Mouse (Mus musculus) liver, postnatal 0 days (tissue): ENCODE measurements around the gene Sh2d4b. TPM values are rescaled to one million over a fixed set of nuclear protein-coding genes. Genes with fewer than 3 reads are reported as not detected.

Source experiments
- ATAC-seq: fragments of 200-750 bp; cut with Nextera tagmentation; 2 replicates; pipeline ENCODE4 v1.8.0; 2017; ENCODE audit warnings: mild to moderate bottlenecking, moderate library complexity
- DNase-seq: peaks from one replicate; pipeline ENCODE4 v3.0.0-alpha.2; 2016
- H3K27ac ChIP-seq: fragments of 300-500 bp; sonication (generic); 2 replicates; pipeline ENCODE4 v1.5.1; 2014; ENCODE audit warnings: antibody characterized with exemption, moderate library complexity, mild to moderate bottlenecking, low read depth
- H3K27me3 ChIP-seq: fragments of 300-500 bp; sonication (generic); 2 replicates; pipeline ENCODE4 v1.6.1; 2014; ENCODE audit warnings: low read length, control low read depth, mixed read lengths; ENCODE audit not compliant: insufficient read depth
- H3K36me3 ChIP-seq: fragments of 300-500 bp; sonication (generic); replicated peaks from 2 replicates; pipeline ENCODE4 v1.6.1; 2014; ENCODE audit warnings: mild to moderate bottlenecking, control low read depth, low read length, moderate library complexity, mixed read lengths; ENCODE audit not compliant: insufficient read depth
- H3K4me1 ChIP-seq: fragments of 300-500 bp; sonication (generic); 2 replicates; pipeline ENCODE4 v1.6.1; 2014; ENCODE audit warnings: antibody characterized with exemption, mild to moderate bottlenecking, control low read depth; ENCODE audit not compliant: insufficient read depth
- H3K4me2 ChIP-seq: fragments of 300-500 bp; sonication (generic); 2 replicates; pipeline ENCODE4 v1.6.1; 2014; ENCODE audit warnings: low read depth, mild to moderate bottlenecking, low read length, moderate library complexity, mixed read lengths
- H3K4me3 ChIP-seq: fragments of 300-500 bp; sonication (generic); 2 replicates; pipeline ENCODE4 v1.5.1; 2014; ENCODE audit warnings: low read depth, low read length
- H3K9ac ChIP-seq: fragments of 300-500 bp; sonication (generic); replicated peaks from 2 replicates; pipeline ENCODE4 v1.6.1; 2014; ENCODE audit warnings: mild to moderate bottlenecking, moderate library complexity
- H3K9me3 ChIP-seq: fragments of 300-500 bp; sonication (generic); 2 replicates; pipeline ENCODE4 v1.6.1; 2016; ENCODE audit warnings: mild to moderate bottlenecking, control low read depth, low read length, mixed read lengths
- CTCF ChIP-seq: sonication (generic); IDR thresholded peaks from 2 replicates; pipeline ENCODE4 v1.5.1; 2016; ENCODE audit warnings: antibody characterized with exemption, low read depth
- EP300 ChIP-seq: IDR thresholded peaks from 2 replicates; pipeline ENCODE4 v1.6.1; 2016; ENCODE audit warnings: antibody characterized with exemption, low read depth, mild to moderate bottlenecking
- WGBS: fragments of 180-500 bp; shearing (Covaris S2); extraction: QIAGEN DNeasy Blood & Tissue Kit; methylation state at CpG from one replicate; pipeline ENCODE4 v1.1.7; 2014; ENCODE audit not compliant: insufficient replicate concordance; 5-methylcytosine and 5-hydroxymethylcytosine counted together
- polyA plus RNA-seq: library from polyadenylated mRNA; unstranded; fragments of >200 nt; fragmentation: Nextera tagmentation; extraction: Ambion mirVana; gene quantifications from 2 replicates; pipeline ENCODE4 v1.2.1, GENCODE M21; 2015

Sh2d4b gene
- polyA plus RNA-seq, 1 experiment from 2014 or later, result 0.13 TPM

DNA sequence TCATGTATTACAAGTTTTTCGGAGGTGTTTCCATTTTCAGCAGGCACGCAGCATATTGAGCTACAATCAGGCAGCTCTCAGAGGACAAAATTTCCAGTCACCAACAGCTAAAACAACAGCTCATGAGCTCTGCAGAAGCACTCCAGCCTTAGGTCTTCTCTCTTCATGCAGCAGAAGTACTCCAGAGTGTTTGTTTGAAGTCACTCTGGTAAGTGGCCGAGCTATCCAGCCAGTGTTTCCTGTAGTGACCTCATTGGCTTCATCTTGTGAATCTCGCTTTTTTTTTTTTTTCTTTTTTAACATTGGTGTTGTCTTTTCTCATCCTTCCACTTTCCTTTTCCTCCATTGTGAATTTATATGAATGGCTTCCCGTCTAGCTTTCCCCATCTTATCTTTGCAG, 40.1 kb downstream of the Sh2d4b start:
- Histone ChIP-seq H3K4me3 (no peak overlapping the region), H3K9me3 (no peaks in the 10 kb centered on the region), H3K9ac (no peak overlapping the region), H3K36me3 (no peaks in the 10 kb centered on the region), H3K27me3 (no peaks in the 10 kb centered on the region), H3K4me1 (no peaks in the 10 kb centered on the region), H3K4me2 (no peak overlapping the region), H3K27ac (no peak overlapping the region)
- DNase-seq (no peak), ATAC-seq (no peak)
- WGBS, result 59% methylated on average over 5 of the region's 5 CpGs
- no peak for TF ChIP-seq EP300
- no peak for TF ChIP-seq CTCF

DNA sequence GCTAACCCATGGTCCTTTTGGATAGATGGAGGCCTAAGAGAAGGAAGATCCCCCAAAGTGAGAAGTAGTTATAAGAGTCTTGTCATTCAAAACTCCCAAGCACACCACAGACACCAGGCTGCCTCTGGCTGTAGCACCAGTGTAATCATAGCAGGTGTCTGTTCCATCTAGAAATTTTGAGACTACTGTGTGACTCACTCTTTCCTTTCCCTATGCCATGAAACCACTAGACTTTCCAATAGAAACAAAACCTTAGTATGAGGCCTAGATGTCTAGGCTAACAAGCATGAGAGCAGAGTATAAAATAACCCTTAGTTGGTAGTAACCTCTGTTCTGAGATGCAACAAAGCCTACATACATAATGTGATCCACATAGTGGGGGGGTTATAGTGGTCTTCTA, 55.7 kb downstream of the Sh2d4b start:
- Histone ChIP-seq H3K4me1 (no peaks in the 10 kb centered on the region), H3K27ac (no peak overlapping the region), H3K9me3 (no peaks in the 10 kb centered on the region), H3K36me3 (no peaks in the 10 kb centered on the region), H3K4me3 (no peak overlapping the region), H3K27me3 (no peaks in the 10 kb centered on the region), H3K4me2 (no peak overlapping the region), H3K9ac (no peak overlapping the region)
- DNase-seq (no peak), ATAC-seq (no peak)
- TF ChIP-seq EP300 (no peak), CTCF (no peak)

DNA sequence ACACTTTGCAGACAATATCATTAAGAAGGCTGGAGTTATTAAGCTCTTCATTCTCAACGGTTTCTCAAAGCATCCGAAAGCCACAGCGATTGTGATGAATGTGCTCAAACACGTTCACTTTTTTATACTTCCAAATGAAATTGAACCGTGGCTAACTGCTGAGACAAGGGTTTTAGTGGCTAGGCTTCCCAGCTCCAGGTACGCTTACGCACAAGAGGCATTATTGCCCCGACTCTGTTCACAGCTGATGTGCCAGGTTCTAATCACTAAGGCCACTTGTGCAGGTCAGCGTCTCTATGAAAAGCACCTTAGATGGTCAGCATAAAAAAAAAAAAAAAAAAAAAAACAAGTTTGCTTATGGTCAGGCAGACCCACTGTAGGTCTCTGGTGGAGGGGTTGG, 62.6 kb downstream of the Sh2d4b start:
- H3K4me1 ChIP-seq, result no peaks in the 10 kb centered on the region
- TF ChIP-seq CTCF (no peak), EP300 (no peak)
- ATAC-seq, result no peak
- WGBS, result 80% methylated on average over 9 of the region's 9 CpGs
- no peaks in the 10 kb centered on the region for H3K9me3 ChIP-seq
- H3K27ac ChIP-seq, result no peak overlapping the region
- no peaks in the 10 kb centered on the region for H3K36me3 ChIP-seq
- no peak overlapping the region for H3K4me2 ChIP-seq
- no peak for DNase-seq
- H3K27me3 ChIP-seq, result no peaks in the 10 kb centered on the region
- no peak overlapping the region for H3K4me3 ChIP-seq
- H3K9ac ChIP-seq, result no peak overlapping the region

DNA sequence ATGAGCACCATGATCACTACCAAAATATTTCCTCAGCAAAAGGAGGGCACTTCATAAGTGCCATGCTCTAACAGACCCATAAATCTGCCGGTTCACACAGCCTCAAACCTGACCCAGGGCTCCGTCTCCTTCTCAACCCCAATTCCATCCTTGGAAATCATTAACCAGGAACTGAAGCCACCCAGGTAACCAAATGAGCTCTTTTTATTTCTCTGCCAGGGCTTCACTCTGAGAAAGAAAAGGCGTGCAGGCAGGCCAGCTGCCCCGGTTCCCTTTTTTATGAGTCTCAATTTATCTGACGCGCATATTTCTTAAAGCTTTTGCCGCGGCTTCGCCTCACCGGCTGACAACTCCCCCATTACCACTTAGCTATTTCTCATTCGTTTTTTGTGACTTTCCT, 63.0 kb downstream of the Sh2d4b start:
- H3K36me3 ChIP-seq, result no peaks in the 10 kb centered on the region
- H3K9me3 ChIP-seq, result no peaks in the 10 kb centered on the region
- no peak for ATAC-seq
- 74% methylated on average over 11 of the region's 11 CpGs for WGBS
- no peak overlapping the region for H3K4me2 ChIP-seq
- H3K27me3 ChIP-seq, result no peaks in the 10 kb centered on the region
- no peaks in the 10 kb centered on the region for H3K4me1 ChIP-seq
- DNase-seq, result no peak
- no peak overlapping the region for H3K27ac ChIP-seq
- no peak overlapping the region for H3K9ac ChIP-seq
- H3K4me3 ChIP-seq, result no peak overlapping the region
- TF ChIP-seq EP300 (no peak), CTCF (no peak)

DNA sequence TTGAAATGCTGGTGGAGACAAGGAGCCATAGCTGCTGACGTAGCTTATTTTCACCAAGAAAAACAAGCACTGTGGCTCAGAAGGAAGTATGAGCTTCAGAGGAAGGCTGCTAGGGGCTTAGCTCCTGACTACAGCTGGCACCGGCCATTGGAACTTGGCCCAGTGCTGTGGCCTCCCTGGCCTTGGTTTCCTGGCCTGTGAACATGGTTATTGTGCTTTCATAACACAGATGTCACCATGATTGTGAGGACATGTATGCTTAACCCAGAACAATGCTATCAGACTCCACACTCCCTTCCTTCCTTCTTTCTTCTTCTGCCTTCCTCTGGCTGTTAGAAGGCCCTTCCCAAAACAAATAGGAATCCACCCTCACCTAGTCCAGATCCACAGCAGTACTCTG, 75.0 kb downstream of the Sh2d4b start:
- H3K4me2 ChIP-seq, result no peak overlapping the region
- peak; percentile 20 for DNase-seq
- no peak overlapping the region for H3K4me3 ChIP-seq
- no peaks in the 10 kb centered on the region for H3K4me1 ChIP-seq
- TF ChIP-seq EP300 (no peak), CTCF (no peak)
- 54% methylated on average over 2 of the region's 2 CpGs for WGBS
- H3K9me3 ChIP-seq, result no peaks in the 10 kb centered on the region
- no peaks in the 10 kb centered on the region for H3K27me3 ChIP-seq
- H3K36me3 ChIP-seq, result no peaks in the 10 kb centered on the region
- H3K9ac ChIP-seq, result no peak overlapping the region
- ATAC-seq, result 0 out of 2 replicates have a peak, but pooled peaks have one; percentile 19
- H3K27ac ChIP-seq, result no peak overlapping the region

DNA sequence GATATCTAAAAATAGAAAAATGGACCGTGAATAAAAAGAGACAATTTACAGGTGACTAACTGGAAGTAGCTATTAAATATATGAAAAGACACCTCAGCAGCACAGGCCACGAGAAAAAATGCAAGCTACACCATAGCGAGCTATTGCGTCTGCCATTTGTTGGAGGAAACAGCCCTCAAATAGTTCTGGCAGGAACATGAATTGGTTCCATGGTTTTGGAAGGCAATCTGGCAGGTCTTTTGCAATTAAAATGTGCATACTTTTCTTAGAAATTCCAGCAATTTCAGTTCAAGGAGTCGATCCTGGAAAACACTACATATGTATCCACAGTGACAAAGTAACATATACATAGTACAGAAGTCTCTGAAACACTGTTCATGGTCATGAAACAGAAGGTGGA, 76.4 kb downstream of the Sh2d4b start:
- Histone ChIP-seq H3K27me3 (no peaks in the 10 kb centered on the region), H3K9me3 (no peaks in the 10 kb centered on the region), H3K36me3 (no peaks in the 10 kb centered on the region), H3K9ac (no peak overlapping the region), H3K4me2 (no peak overlapping the region), H3K27ac (no peak overlapping the region), H3K4me1 (no peaks in the 10 kb centered on the region), H3K4me3 (no peak overlapping the region)
- DNase-seq (no peak), ATAC-seq (no peak)
- WGBS, result 86% methylated on average over 5 of the region's 5 CpGs
- TF ChIP-seq EP300, result no peak
- no peak for TF ChIP-seq CTCF

DNA sequence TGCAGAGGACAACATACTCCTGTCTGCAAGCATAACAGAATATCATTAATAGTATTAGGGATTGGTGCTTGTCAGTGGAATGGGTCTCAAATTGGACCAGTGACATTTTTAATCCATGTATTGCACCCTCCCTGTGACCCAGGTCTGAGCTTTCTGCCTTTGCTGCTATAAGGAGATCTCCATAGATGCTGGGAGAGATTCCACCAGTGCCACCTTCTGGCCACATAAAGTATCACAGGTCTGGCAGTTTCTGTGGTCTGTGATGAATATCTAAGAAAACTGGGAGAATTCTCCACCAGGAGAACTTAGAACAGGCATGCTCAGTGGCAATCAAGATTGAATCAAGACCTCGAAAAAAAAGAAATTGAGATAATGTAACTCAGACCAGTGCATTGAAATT, 101.5 kb downstream of the Sh2d4b start:
- H3K9ac ChIP-seq, result no peak overlapping the region
- DNase-seq (peak; percentile 43), ATAC-seq (no peak)
- H3K36me3 ChIP-seq, result no peaks in the 10 kb centered on the region
- no peaks in the 10 kb centered on the region for H3K27me3 ChIP-seq
- no peak overlapping the region for H3K4me2 ChIP-seq
- TF ChIP-seq CTCF (peak; percentile 63), EP300 (no peak)
- H3K4me3 ChIP-seq, result no peak overlapping the region
- no peaks in the 10 kb centered on the region for H3K4me1 ChIP-seq
- no peak overlapping the region for H3K27ac ChIP-seq
- 31% methylated on average over 1 of the region's 1 CpGs for WGBS
- H3K9me3 ChIP-seq, result no peaks in the 10 kb centered on the region
